Mouse (Mus musculus) NIH3T3 (cell line): Measurements from ENCODE around the gene Med14.

ENCODE experiments used
- DNase-seq: peaks from one replicate; pipeline ENCODE4 v3.0.0-alpha.2; 2012; ENCODE audit warnings: low read depth

The Med14 gene

DNA sequence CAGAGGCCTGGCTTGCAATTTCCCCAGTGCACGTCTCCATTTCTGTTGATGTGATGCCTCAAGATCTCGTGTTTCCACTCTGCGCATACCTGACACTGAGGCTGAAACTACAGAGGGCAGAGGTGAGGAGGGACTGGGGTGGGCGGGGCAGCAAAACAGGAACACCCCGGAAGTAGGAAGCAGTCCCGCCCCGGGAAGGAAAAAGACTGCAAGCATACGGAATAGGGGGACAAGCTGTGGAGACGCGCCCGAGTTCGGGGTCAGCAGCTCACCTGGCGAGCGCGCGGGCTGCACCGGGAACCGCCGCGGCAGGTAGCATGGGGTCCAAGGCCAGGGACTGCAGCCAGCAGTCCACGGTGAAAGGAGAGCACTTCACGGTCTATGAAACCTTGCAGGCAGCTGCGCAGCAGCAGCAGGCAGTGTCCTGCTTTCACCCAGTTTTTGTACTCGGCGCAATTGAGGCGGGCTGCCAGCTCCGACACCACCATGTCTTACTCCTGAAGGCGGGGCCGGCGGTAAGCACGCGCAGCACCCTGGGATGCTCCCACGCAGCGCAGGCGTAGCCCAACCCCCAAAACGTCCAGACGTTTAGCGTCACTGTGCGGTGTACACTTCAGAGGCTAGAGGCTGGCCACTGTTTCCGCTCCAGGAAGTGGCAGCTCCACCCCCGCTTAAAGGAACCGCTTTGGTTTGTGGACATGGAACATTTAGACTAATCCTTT, 88.7 kb downstream of the Med14 start, which contains the start of gene 1810030O07Rik:
1810030O07Rik (minus strand) TSS at position 615 of the 722 bp plus-strand sequence.
- DNase-seq: peak; percentile 94

DNA sequence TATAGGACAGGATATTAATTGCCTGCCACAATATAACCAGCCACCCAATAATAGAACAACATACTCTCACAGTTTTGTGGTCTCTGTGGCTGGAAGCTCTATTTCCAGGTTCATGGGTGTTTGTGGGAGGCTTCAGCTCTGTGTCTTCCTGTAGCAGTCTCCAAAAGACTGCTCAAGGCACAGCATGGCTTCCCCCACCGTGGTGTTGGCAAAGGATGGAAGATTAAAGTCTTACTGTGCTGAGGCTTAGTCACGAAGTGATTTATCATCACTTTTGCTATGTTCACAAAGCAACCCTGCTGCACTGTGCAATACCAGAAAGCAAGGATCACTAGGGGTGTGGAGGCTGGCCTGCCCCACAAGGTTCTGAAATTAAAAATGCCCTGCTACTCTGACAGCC, 108.0 kb downstream of the Med14 start:
- peak; percentile 62 for DNase-seq

- no peak for DNase-seq
Observed at GRCm38 (mm10) chrX:12651906-12652305, 110.0 kb downstream of the Med14 start.

DNA sequence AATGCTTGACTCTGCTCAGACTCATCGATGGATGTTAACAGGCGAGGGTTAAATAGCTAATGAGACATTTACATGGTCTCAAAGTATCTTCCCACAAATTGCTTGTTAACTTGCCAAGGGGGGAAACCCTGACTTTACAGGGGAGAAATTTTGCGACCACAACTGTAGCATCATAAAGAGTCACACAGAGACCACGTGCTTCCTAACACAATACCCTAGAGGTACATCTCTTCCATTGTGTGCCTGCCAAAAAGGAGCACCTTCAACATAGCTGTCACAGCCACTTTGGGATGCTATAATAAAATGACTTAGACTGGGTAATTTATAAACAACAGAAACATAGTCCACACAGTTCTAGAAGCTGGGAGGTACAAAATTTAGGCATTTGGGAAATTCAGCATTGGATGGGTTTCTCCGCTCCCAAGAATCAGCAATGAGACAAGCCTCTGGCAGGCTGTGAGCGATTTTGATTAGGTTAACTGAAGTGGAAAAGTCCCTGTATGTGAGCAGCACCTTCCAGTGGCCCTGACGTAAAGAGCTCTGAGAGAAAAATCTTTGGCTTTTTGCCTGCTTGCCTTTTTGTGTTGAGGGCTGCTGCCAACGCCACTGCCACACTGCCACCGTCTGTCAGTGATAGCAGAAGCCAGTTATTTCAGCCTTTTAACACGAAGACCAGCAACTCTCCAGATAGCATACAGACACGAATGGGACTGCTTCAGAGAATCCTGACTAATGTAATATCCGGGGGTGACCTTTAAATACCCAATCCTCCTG, 116.2 kb downstream of the Med14 start:
- no peak for DNase-seq

- DNase-seq: no peak
Observed at GRCm38 (mm10) chrX:12644976-12645375, 116.9 kb downstream of the Med14 start.
